Mouse (Mus musculus) subcutaneous adipose tissue, adult 2 months (tissue): Measurements from ENCODE around the gene Dzip1. TPM values are rescaled to one million over a fixed set of nuclear protein-coding genes. Genes with fewer than 3 reads are reported as not detected.

Experiments used
- polyA plus RNA-seq: library from polyadenylated mRNA; depleted of rRNA; stranded (reverse); fragments of >200 nt; gene quantifications from 2 replicates; pipeline ENCODE4 v1.2.3, GENCODE M21; 2012; ENCODE audit warnings: low replicate concordance; rRNA removed

Dzip1 gene
- polyA plus RNA-seq = 5.1 and 26.2 TPM in 2 replicates

DNA sequence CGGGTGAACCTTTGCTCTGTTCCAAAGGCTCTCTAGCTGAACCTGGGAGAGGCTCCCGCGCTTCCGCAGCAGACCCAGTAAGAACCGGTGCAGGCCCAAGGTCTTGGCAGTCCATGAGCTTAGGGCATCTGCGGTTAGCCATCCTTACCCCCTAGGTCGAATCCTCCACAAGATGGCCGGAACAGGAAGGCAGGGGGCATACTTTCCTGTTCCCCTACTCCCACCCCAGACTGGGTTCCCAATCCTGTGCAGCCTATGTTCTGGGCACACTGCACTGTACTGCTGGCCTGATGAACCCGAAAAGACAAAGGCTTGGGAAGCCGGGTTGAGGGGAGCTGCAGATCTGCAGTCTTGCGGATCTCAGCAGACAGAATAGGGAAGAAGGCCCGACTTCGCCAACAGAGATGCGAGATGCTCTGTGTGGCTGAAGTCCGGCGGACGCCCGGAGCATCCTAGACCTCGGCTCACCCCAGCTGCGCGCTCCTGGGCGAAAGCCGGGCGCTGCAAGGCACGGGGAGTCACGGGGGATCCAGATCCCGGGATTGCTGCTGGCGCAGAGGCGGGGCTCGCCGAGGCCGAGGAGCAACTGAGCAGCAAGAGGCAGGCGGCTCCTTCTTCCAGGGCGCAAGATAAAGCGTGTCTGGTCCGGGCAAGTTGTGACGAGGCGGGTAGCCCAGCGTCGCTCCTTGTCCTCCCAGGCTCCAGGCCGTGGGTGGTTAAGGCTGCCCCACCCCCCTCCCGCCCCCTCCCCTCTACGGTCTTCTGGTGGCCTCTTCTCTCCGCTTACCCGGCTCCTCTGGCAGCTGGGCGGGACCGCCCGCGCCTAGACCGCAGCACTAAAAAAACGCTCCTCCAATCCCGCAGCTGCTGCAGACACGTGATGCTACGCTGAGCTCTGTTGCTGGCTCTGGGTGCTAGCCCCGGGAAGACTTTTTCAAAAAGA lies at the start of gene Dzip1:
TSS of gene Dzip1 (minus strand) at position 788 of the 943 bp plus-strand sequence.

DNA sequence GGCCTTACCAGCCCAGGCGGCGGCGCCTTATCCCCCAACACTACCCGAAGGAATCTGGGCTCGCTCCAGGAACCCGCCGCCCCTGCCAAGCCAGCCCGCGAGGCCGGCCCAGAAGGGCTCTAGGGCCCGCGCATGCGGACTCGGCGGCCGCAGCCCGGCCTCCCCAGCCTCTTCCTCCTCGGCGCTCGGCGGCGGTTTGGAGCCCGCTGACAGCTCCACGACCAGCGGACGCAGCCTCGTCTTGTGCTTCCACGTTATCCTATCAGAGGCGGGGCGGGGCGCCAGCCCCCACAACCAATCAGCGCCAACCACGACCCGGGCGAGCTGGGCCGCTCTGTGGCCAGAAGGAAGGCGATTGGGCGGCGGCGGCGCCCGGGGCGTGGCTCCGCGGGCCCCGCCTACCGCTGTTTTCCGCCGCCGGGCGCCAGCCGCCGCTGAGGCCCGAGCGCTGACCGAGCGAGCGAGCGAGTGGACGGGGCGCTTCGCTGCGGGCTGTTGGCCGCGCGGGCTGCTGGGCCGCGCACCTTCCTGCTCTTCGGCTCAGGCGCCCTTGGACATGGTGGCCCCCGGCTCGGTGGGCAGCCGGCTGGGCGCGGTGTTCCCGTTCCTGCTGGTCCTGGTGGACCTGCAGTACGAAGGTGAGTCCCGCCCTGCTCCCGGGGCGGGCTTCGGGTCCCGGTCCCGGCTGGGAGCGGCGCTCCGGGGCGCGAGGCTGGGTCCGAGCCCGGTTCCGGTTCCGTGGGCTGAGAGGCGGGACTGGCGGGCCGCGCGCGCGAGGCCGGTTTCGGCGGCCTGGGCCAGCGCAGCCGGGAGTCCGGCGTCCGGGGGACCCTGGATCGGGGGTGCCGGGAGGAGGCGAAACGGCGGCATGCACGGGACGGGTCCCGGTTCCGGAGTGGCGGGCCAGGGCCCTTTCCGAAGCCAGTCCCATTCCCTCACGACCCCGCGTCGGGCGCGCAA lies 12.6 kb upstream of the Dzip1 start, which contains the start of gene Dnajc3:
TSS of gene Dnajc3 (plus strand) at position 444 of the 960 bp plus-strand sequence.

Other genes with a start within 250 kb of the Dzip1 start
- gene Abcc4, start 219.2 kb downstream of the Dzip1 start, polyA plus RNA-seq = 5.0 and 12.3 TPM in 2 replicates
- gene Cldn10, start 137.6 kb downstream of the Dzip1 start, polyA plus RNA-seq = 0.77 and 12.9 TPM in 2 replicates
- gene Dnajc3, start 12.5 kb upstream of the Dzip1 start, polyA plus RNA-seq = 17.6 and 22.9 TPM in 2 replicates
- gene Uggt2, start 174.0 kb upstream of the Dzip1 start, polyA plus RNA-seq = 4.0 and 12.5 TPM in 2 replicates
- 0.09 TPM in 1 of 2 replicates, not detected in the other for gene Hs6st3, start 212.9 kb upstream of the Dzip1 start, polyA plus RNA-seq